Mouse (Mus musculus): ENCODE measurements at regions not wholly inside any gene's neighbourhood (a gene's known extent, or its start where the extent isn't known, plus 50 kb on each side); places are given as distances from the start of the nearest gene placed in this dataset.

DNA sequence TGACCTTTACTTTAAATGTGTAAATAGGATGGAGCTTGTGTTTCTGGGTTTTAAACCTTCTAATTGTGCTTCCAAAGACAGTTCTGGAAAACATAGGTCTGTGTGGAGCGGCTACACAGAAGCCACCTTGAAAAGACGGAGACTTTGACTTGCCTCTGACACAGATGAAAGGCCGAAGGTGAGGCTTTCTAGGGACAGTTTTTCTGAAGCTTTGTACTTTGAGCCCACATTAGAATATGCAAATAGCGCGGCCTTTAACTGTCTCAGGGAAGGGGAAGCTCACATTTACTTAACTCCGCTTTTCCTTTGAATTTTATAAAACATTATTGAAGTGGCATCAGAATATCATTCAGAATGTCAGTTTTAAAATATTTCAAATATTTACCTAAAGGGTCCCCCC is 566.5 kb downstream of the Bnc2 start:
- no peaks in the 10 kb centered on the region for H3K79me2 ChIP-seq (replicated peaks; ENCODE audit: control insufficient read depth, extremely low read depth, insufficient read depth, poor library complexity, severe bottlenecking)
- no peak overlapping the region for H3K4me2 ChIP-seq (ENCODE audit: insufficient read depth, low read depth, poor library complexity, severe bottlenecking)
- peaks cover 80% of the 10 kb centered on the region for H3K9me3 ChIP-seq (replicated peaks; ENCODE audit: low read length)
- no peak for DNase-seq (ENCODE audit: extremely low read depth)
- in situ Hi-C loops (cut with MboI; ENCODE audit: low pct_ligation_motif_present, low pct_unique_long_range_greater_than_20kb, low sequenced_read_pairs) (no loop called here), dilution Hi-C loops (cut with MboI; ENCODE audit: extremely low pct_ligation_motif_present, extremely low pct_unique_long_range_greater_than_20kb, low sequenced_read_pairs) (no loop called here)
- H3K9ac ChIP-seq (ENCODE audit: insufficient read depth, low read depth), result no peak overlapping the region
- H3K27ac ChIP-seq (ENCODE audit: insufficient read depth, low read depth), result no peak overlapping the region
- H3K4me1 ChIP-seq (ENCODE audit: control insufficient read depth in 1 of 2, insufficient read depth in 2 of 2), result no peaks in the 10 kb centered on the region
- TF ChIP-seq MEF2A (IDR thresholded peaks at IDR 0.05; ENCODE audit: borderline replicate concordance, low read depth, low read length) (no peak), TCF12 (IDR thresholded peaks at IDR 0.05; ENCODE audit: low read depth, low read length) (no peak), GABPA (IDR thresholded peaks at IDR 0.05; ENCODE audit: insufficient replicate concordance, low read depth, low read length) (no peak)
- no peak overlapping the region for H3K4me3 ChIP-seq (replicated peaks in 1 of 3; ENCODE audit: low read depth in 2 of 3, low read length in 2 of 3, poor library complexity in 1 of 3)
- no peaks in the 10 kb centered on the region for H3K36me3 ChIP-seq (replicated peaks in 1 of 2; ENCODE audit: control insufficient read depth in 1 of 2, insufficient read depth in 1 of 2, low read length in 1 of 2)
- no peaks in the 10 kb centered on the region for H3K27me3 ChIP-seq (replicated peaks)

GRCm38 (mm10) chr4:84109771-84110503 is 565.1 kb downstream of the Bnc2 start:
- Histone ChIP-seq H3K4me2 (ENCODE audit: insufficient read depth, low read depth, poor library complexity, severe bottlenecking) (no peak overlapping the region), H3K4me3 (replicated peaks in 1 of 3; ENCODE audit: low read depth in 2 of 3, low read length in 2 of 3, poor library complexity in 1 of 3) (no peak overlapping the region), H3K27ac (ENCODE audit: insufficient read depth, low read depth) (no peak overlapping the region), H3K27me3 (replicated peaks) (no peaks in the 10 kb centered on the region), H3K9me3 (replicated peaks; ENCODE audit: low read length) (peaks cover 82% of the 10 kb centered on the region), H3K79me2 (replicated peaks; ENCODE audit: control insufficient read depth, extremely low read depth, insufficient read depth, poor library complexity, severe bottlenecking) (no peaks in the 10 kb centered on the region), H3K4me1 (ENCODE audit: control insufficient read depth in 1 of 2, insufficient read depth in 2 of 2) (no peaks in the 10 kb centered on the region), H3K9ac (ENCODE audit: insufficient read depth, low read depth) (no peak overlapping the region), H3K36me3 (replicated peaks in 1 of 2; ENCODE audit: control insufficient read depth in 1 of 2, insufficient read depth in 1 of 2, low read length in 1 of 2) (no peaks in the 10 kb centered on the region)
- TF ChIP-seq PAX5 (IDR thresholded peaks at IDR 0.05; ENCODE audit: low read length) (no peak), EP300 (IDR thresholded peaks at IDR 0.05; ENCODE audit: low read length) (no peak), ZMIZ1 (IDR thresholded peaks at IDR 0.05; ENCODE audit: low read depth, low read length) (no peak), SIN3A (IDR thresholded peaks at IDR 0.05; ENCODE audit: low read length) (no peak)
- dilution Hi-C loops (cut with MboI; ENCODE audit: extremely low pct_ligation_motif_present, extremely low pct_unique_long_range_greater_than_20kb, low sequenced_read_pairs) (no loop called here), in situ Hi-C loops (cut with MboI; ENCODE audit: low pct_ligation_motif_present, low pct_unique_long_range_greater_than_20kb, low sequenced_read_pairs) (no loop called here)
- DNase-seq (ENCODE audit: extremely low read depth), result no peak

DNA sequence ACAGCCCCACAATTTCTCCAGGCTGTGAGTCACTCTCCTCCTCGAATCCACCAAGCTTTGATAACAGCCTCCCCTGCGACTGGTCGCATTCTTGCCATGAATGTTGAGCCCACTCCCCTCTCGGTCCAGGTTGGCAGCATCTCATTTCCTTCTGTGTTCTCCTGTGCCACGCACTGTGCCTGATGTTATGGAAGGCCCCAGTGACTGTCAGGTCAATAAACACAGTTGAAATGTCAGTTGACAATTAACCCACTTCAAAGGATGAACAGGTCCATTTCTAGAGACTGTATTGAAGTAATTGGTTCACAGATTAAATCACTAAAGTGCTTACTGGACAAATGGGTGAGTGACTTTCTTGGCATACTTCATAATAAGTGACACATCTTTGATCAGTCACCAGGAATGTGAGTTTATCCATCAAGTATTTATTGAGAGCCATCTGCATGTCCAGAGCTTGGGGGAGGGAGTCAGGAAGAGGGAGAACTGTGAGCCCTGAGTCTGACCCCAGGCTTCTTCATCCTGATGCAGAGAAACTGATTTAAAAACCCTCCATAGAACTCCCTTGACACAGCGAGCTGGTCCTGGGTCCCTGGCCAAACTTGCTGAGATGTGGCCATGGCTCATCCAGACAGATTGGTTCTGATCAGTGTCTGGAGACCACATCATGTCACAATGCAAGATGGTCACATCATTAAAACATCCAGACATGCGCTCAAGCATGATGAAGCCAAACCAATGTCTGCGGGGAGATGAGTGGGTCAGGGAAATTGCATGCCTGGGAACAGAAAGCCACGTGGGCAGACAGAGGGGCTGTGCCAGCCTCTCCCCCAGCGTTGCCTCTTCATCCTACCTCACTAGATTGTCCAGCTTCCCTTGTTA is 560.7 kb downstream of the Bnc2 start:
- Histone ChIP-seq H3K27me3 (replicated peaks) (no peaks in the 10 kb centered on the region), H3K4me1 (ENCODE audit: control insufficient read depth in 1 of 2, insufficient read depth in 2 of 2) (no peaks in the 10 kb centered on the region), H3K4me3 (replicated peaks in 1 of 3; ENCODE audit: low read depth in 2 of 3, low read length in 2 of 3, poor library complexity in 1 of 3) (no peak overlapping the region), H3K36me3 (replicated peaks in 1 of 2; ENCODE audit: control insufficient read depth in 1 of 2, insufficient read depth in 1 of 2, low read length in 1 of 2) (no peaks in the 10 kb centered on the region), H3K4me2 (ENCODE audit: insufficient read depth, low read depth, poor library complexity, severe bottlenecking) (no peak overlapping the region), H3K79me2 (replicated peaks; ENCODE audit: control insufficient read depth, extremely low read depth, insufficient read depth, poor library complexity, severe bottlenecking) (no peaks in the 10 kb centered on the region), H3K9ac (ENCODE audit: insufficient read depth, low read depth) (no peak overlapping the region), H3K9me3 (replicated peaks; ENCODE audit: low read length) (peaks cover 85% of the 10 kb centered on the region), H3K27ac (ENCODE audit: insufficient read depth, low read depth) (no peak overlapping the region)
- dilution Hi-C loops (cut with MboI; ENCODE audit: extremely low pct_ligation_motif_present, extremely low pct_unique_long_range_greater_than_20kb, low sequenced_read_pairs), result no loop called here
- TF ChIP-seq NELFE (IDR thresholded peaks at IDR 0.05; ENCODE audit: low read depth, low read length) (no peak), MAX (IDR thresholded peaks at IDR 0.05; ENCODE audit: low read length) (no peak), POLR2AphosphoS2 (IDR thresholded peaks at IDR 0.05; ENCODE audit: low read depth, low read length) (no peak), TBP (conservative IDR thresholded peaks at IDR 0.05; ENCODE audit: low read depth, low read length) (no peak), ZKSCAN1 (IDR thresholded peaks at IDR 0.05; ENCODE audit: borderline replicate concordance, low read depth, low read length) (no peak)
- in situ Hi-C loops (cut with MboI; ENCODE audit: low pct_ligation_motif_present, low pct_unique_long_range_greater_than_20kb, low sequenced_read_pairs), result no loop called here
- no peak for DNase-seq (ENCODE audit: extremely low read depth)
